Mouse (Mus musculus): Measurements from ENCODE around the gene Vasn.

Vasn gene

DNA sequence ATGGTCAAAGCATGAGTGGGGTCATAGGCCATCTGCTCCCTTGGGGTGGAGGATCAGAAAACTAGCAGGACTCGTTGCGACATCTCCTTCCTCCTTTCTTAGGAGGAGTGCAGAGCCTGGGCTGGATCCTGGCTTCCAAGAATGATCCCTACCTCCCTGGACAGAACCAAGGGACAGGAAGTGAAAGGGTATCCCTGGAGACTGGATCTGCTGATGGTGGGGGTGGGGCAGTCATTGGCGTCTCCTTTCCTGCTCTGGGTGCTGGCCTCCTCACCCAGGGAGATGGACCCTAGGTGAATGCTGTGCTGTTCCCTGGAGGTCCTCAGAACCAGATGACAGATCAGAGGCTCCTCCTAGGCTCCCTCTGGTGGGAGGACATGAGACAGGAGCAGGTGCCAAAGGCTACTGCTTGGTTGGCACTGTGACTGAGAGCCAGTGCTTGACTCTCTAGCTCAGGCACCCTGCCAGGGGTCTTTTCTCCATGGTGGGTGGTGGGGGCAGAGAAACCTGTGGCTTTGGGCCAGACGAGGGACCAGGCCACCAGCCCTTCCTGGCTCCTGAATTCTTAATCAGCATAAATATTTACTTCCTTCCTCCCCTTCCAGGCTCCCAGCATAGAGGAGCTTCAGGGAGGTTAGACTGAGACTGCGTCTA lies 33.2 kb upstream of the Vasn start:
- peak; percentile 49 to 81 for DNase-seq (ENCODE audit: inconsistent age in 2 of 2, low spot score in 1 of 2)

DNA sequence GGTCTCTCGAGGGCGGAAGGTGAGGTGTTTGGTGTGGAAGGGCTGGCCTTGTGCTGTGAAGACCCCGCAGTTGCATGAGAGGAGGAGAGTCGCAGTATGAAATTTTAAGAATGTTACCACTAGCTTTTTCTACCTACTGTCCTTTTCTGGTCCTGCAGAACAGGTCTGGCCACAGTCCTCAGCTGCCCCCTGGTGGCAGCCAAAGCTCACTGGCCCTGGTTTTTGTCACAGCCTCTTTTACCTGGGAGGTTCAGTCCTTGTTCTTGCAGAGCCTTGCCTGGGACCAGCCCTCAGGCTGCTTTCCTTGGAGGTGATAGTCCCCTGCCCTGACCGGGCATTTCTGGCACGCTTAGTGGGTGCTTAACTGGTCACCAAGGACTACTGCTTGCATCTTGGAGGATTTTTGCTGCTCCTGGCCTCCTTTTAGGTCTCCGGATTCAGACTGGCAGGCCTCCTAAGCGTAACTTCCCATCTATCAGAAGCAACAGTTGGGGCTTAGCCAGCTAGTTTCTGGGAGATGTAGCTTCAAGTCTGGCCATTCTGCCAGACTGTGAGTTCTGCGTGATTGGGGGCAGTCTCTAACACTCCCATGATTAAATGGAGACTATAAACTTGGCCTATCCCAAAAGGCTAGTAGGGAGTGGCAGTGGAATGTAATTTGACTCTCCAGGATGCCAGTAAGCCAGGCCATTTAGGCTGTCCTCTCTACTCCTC lies 31.8 kb upstream of the Vasn start:
- DNase-seq (ENCODE audit: inconsistent age in 2 of 2, low spot score in 1 of 2) = peak; percentile 86 to 95

DNA sequence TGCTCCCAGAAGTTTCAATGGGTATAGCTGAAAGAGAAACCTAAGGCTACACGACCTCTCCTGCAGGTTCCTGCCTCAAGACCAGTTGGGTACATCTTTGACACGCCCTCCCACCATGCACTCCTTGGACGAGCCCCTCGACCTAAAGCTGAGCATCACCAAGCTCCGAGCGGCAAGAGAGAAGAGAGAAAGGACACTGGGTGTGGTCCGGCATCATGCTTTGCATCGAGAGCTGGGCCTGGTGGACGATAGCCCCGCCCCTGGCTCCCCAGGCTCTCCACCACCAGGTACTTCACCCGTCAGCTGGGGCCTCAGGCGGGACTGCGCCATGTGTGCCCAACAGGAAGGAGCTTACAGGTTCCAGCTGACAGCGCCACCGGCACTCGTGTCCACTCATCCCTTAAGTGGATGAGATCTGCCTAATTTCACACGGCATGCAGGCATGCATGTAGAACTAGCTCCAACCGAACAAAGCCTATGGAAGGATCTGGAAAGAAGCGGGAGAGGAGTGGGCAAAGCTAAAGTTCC lies 31.1 kb upstream of the Vasn start:
- DNase-seq (ENCODE audit: inconsistent age in 2 of 2, low spot score in 1 of 2) = no peak

- DNase-seq (ENCODE audit: inconsistent age in 2 of 2, low spot score in 1 of 2) = no peak
Measured at GRCm38 (mm10) chr16:4611193-4611592, 28.5 kb upstream of the Vasn start.

DNA sequence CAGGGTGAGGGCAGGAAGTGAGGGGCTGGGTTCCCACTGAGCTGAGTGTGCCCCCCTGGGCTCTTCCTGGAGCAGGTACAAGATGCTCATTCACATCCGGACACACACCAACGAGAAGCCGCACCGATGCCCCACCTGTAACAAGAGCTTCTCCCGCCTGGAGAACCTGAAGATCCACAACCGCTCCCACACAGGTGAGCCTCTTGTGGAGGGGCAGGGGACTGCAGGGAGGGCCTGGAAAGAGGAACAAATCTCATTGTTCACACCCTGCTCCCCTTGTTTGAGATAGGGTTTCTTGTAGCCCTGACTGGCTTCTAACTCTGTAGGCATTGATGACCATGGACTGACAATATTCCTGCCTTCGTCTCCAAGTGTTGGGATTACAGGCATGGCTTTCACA lies 28.1 kb upstream of the Vasn start:
- no peak for DNase-seq (ENCODE audit: inconsistent age in 2 of 2, low spot score in 1 of 2)

- no peak for DNase-seq (ENCODE audit: inconsistent age in 2 of 2, low spot score in 1 of 2)
Measured at GRCm38 (mm10) chr16:4613736-4614135, 26.0 kb upstream of the Vasn start.

DNA sequence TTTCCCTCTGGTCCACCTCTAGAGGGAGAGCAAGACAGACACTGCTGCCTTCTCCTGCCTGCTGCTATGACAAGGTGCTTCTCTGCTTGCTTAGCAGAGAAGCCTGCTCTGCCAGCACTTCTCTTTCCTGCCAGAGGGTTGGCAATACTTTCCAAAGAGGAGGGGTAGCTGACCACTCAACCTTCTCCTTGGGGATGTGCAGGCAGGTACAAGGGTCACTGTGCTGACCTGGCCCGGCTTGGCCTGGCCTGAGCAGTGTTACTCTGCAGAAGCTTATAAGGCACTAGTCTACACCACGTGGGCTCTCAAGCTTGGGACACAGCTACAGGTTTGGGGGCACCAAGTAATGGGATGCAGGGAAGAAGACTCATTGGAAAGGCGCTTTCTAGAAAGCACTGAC lies 25.1 kb upstream of the Vasn start:
- no peak for DNase-seq (ENCODE audit: inconsistent age in 2 of 2, low spot score in 1 of 2)

- DNase-seq (ENCODE audit: inconsistent age in 2 of 2, low spot score in 1 of 2) = no peak
Measured at GRCm38 (mm10) chr16:4615297-4615696, 24.4 kb upstream of the Vasn start.

GRCm38 (mm10) chr16:4616829-4617228 lies 22.9 kb upstream of the Vasn start:
- no peak for DNase-seq (ENCODE audit: inconsistent age in 2 of 2, low spot score in 1 of 2)

- DNase-seq (ENCODE audit: inconsistent age in 2 of 2, low spot score in 1 of 2) = no peak
Measured at GRCm38 (mm10) chr16:4624074-4624473, 15.7 kb upstream of the Vasn start.

GRCm38 (mm10) chr16:4624481-4625110 lies 15.1 kb upstream of the Vasn start, which contains the start of gene Pam16:
Gene Pam16, minus strand, starts transcription at chr16:4624988.
- peak; percentile 95 to 98 for DNase-seq (ENCODE audit: inconsistent age in 2 of 2, low spot score in 1 of 2)

- DNase-seq (ENCODE audit: inconsistent age in 2 of 2, low spot score in 1 of 2) = no peak
Measured at GRCm38 (mm10) chr16:4627105-4627504, 12.6 kb upstream of the Vasn start.

GRCm38 (mm10) chr16:4628898-4629419 lies 10.8 kb upstream of the Vasn start:
- no peak for DNase-seq (ENCODE audit: inconsistent age in 2 of 2, low spot score in 1 of 2)

DNA sequence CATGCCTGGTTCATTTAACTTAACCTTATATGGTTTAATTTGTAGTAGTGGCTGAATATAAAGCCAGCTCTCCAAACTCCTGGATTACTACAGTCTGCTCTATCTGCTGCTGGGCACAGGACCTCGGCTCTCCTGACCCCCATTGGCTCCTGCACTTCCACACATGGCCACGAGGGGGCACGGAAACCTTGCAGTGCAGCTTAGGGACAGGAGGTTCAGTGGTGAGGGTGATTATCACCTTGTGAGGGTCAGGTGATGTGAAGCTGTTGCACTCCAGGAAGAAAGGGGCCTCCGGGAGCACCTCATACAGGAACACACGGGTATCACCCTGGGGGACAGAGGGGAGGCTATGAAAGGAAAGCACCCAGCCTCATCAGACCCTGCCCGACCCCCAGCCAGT lies 9.8 kb upstream of the Vasn start:
- DNase-seq (ENCODE audit: inconsistent age in 2 of 2, low spot score in 1 of 2) = peak; percentile 78 to 94

DNA sequence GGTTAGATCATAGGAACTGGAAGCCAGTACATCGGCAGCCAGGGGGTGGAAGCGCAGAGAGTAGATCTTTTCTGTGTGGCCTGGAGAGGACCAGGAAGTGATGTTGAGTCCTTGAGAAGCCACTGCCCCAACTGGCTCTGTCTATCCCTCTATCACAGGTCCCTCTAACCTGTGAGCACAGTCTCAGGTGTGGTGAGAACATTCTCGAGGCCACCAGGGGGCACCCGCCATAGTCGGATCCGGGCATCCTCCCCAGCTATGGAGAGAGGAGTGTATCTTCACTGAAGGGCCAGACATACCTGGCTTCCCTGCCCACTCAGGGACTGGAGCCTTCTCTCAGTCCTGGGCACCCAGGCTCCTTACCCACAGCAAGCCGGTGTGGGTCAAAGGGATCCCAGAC lies 7.7 kb upstream of the Vasn start:
- no peak for DNase-seq (ENCODE audit: inconsistent age in 2 of 2, low spot score in 1 of 2)

DNA sequence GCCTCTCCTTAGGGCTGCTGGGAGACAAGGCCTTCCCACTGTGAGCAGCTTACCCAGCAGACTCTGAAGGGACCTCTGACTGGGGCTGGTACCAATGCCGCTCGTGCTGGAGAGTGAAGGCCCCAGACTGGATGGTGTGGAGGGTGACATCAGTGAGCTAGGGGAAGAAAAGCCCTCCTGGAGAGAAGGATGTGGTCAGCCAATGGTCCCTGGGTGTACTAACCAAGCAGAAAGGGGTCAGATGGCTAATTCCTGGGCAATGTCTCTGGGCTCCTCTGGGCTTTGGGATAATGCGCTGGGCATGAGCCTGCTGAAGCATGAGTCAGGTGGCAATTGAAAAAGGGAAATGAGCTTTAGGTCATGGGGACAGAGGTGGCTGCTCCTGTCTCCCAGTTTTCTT lies 6.1 kb upstream of the Vasn start:
- DNase-seq (ENCODE audit: inconsistent age in 2 of 2, low spot score in 1 of 2) = no peak

- peak; percentile 73 to 80 for DNase-seq (ENCODE audit: inconsistent age in 2 of 2, low spot score in 1 of 2)
Measured at GRCm38 (mm10) chr16:4634681-4635080, 5.1 kb upstream of the Vasn start.

- no peak for DNase-seq (ENCODE audit: inconsistent age in 2 of 2, low spot score in 1 of 2)
Measured at GRCm38 (mm10) chr16:4635760-4636159, 4.0 kb upstream of the Vasn start.

GRCm38 (mm10) chr16:4638891-4639390 lies 800 bp upstream of the Vasn start:
- no peak for DNase-seq (ENCODE audit: inconsistent age in 2 of 2, low spot score in 1 of 2)

GRCm38 (mm10) chr16:4640267-4641005 lies 695 bp downstream of the Vasn start:
- DNase-seq (ENCODE audit: inconsistent age in 2 of 2, low spot score in 1 of 2) = no peak

Data from adrenal gland, adult (tissue).